15 mouse cellular contexts compared by ENCODE assay signal in genomic region chr4:95861741-95862155, GRCm38 (mm10).
DNase-seq lines count a peak whose midpoint lies in the region; ATAC-seq lines count a peak whose summit lies in the region.
"Had no signal": no experiment of that assay in that cellular context is flagged by ENCODE, and none has a peak within 500 bp of the region (broad histone marks: within the 10 kb centered on the region; RNA-seq: fewer than 3 reads in every experiment).

No protein-coding gene starts in this region.

- peak; percentile 65 for DNase-seq in gastrocnemius, adult 18-20 months (ENCODE audit: low spot score)
- DNase-seq in gastrocnemius, postnatal 36 days, result no peak
- DNase-seq in kidney, postnatal 36 days, result peak; percentile 31 to 42
- DNase-seq in adrenal gland, adult 8-10 months, result peak; percentile 51
- DNase-seq in spleen, postnatal 36 days (ENCODE audit: low spot score in 2 of 2), result no peak
- DNase-seq: cerebellum, postnatal 25 days; midbrain, embryonic 14.5 days; right cerebral cortex, postnatal 14 days had no signal

- H3K9me3 ChIP-seq in kidney, embryonic 15.5 days (replicated peaks), result no peaks in the 10 kb centered on the region
- H3K9me3 ChIP-seq in limb, embryonic 12.5 days, result no peaks in the 10 kb centered on the region
- H3K9me3 ChIP-seq: heart, embryonic 13.5 days; limb, embryonic 13.5 days had no signal

- ATAC-seq in kidney, embryonic 15.5 days (replicated peaks; ENCODE audit: low FRiP score), result no peak
- ATAC-seq in limb, embryonic 12.5 days (ENCODE audit: insufficient number of reproducible peaks, insufficient read depth, low FRiP score, low TSS enrichment, low read depth), result no peak
- no peak for ATAC-seq in cerebellum, adult (ENCODE audit: insufficient number of reproducible peaks, low FRiP score, low TSS enrichment)
- ATAC-seq: CD4-positive, CD25-positive, alpha-beta regulatory T cell, adult 4 months had no signal

- no peak overlapping the region for H3K4me2 ChIP-seq in kidney, embryonic 15.5 days
- H3K4me2 ChIP-seq in limb, embryonic 12.5 days, result no peak overlapping the region
- H3K4me2 ChIP-seq: heart, embryonic 13.5 days; limb, embryonic 13.5 days had no signal

- WGBS in kidney, embryonic 15.5 days, result 88% methylated on average over 5 of the region's 5 CpGs
- WGBS in limb, embryonic 12.5 days, result 79% methylated on average over 5 of the region's 5 CpGs

- no peaks in the 10 kb centered on the region for H3K27me3 ChIP-seq in kidney, embryonic 15.5 days
- no peaks in the 10 kb centered on the region for H3K27me3 ChIP-seq in limb, embryonic 12.5 days
- H3K27me3 ChIP-seq: heart, embryonic 13.5 days; limb, embryonic 13.5 days had no signal

- peaks cover 34% of the 10 kb centered on the region for H3K4me1 ChIP-seq in kidney, embryonic 15.5 days
- peaks cover 21% of the 10 kb centered on the region for H3K4me1 ChIP-seq in limb, embryonic 12.5 days (replicated peaks)

- no peak overlapping the region for H3K4me3 ChIP-seq in kidney, embryonic 15.5 days (replicated peaks)
- H3K4me3 ChIP-seq in limb, embryonic 12.5 days (replicated peaks), result no peak overlapping the region
- H3K4me3 ChIP-seq: erythroblast, embryonic 14.5 days; heart, embryonic 13.5 days; limb, embryonic 13.5 days had no signal

- no peak overlapping the region for H3K9ac ChIP-seq in kidney, embryonic 15.5 days
- H3K9ac ChIP-seq in limb, embryonic 12.5 days (replicated peaks), result no peak overlapping the region
- H3K9ac ChIP-seq: heart, embryonic 13.5 days; limb, embryonic 13.5 days had no signal

- intact Hi-C loops in gastrocnemius, postnatal 36 days (cut with DNase I), result loop anchor here (2.0 to 10.0 kb wide), 3 partner anchors 217 to 809 kb away; partner anchors contain the start of gene Jun

- H3K27ac ChIP-seq in kidney, embryonic 15.5 days, result no peak overlapping the region
- peak overlapping the region; percentile 42; the same call in 1 of the 2 replicates for H3K27ac ChIP-seq in limb, embryonic 12.5 days
- H3K27ac ChIP-seq: heart, embryonic 13.5 days; limb, embryonic 13.5 days had no signal

- H3K36me3 ChIP-seq in kidney, embryonic 15.5 days, result no peaks in the 10 kb centered on the region
- no peaks in the 10 kb centered on the region for H3K36me3 ChIP-seq in limb, embryonic 12.5 days
- H3K36me3 ChIP-seq: heart, embryonic 13.5 days; limb, embryonic 13.5 days had no signal

Comparison
In these comparisons a context has a peak if more than half of its experiments do, and no peak if none do; other contexts are left out.
1. DNase-seq: peak in gastrocnemius, adult 18-20 months (single experiment), kidney, postnatal 36 days (2 of 2) and adrenal gland, adult 8-10 months (single experiment); none in gastrocnemius, postnatal 36 days (0 of 2) and spleen, postnatal 36 days (0 of 2).